Mouse (Mus musculus) frontal cortex, adult 2 months (tissue): Measurements from ENCODE around the gene Nrxn1. TPM values are rescaled to one million over a fixed set of nuclear protein-coding genes. Genes with fewer than 3 reads are reported as not detected.
A peak's percentile ranks its signal among the peaks of the same experiment; 100 is the strongest.

Experiments used
- DNase-seq, 2 experiments: peaks; one replicate each; pipeline ENCODE4 v3.0.0; 2022; ENCODE audit warnings: low spot score in 1 of 2; ENCODE audit errors: extremely low spot score in 1 of 2
- polyA plus RNA-seq: library from polyadenylated mRNA; depleted of rRNA; stranded (reverse); fragments of >200 nt; gene quantifications from 2 replicates; pipeline ENCODE4 v1.2.3, GENCODE M21; 2012

Nrxn1 gene
- polyA plus RNA-seq, 1 experiment, result 196 TPM

DNA sequence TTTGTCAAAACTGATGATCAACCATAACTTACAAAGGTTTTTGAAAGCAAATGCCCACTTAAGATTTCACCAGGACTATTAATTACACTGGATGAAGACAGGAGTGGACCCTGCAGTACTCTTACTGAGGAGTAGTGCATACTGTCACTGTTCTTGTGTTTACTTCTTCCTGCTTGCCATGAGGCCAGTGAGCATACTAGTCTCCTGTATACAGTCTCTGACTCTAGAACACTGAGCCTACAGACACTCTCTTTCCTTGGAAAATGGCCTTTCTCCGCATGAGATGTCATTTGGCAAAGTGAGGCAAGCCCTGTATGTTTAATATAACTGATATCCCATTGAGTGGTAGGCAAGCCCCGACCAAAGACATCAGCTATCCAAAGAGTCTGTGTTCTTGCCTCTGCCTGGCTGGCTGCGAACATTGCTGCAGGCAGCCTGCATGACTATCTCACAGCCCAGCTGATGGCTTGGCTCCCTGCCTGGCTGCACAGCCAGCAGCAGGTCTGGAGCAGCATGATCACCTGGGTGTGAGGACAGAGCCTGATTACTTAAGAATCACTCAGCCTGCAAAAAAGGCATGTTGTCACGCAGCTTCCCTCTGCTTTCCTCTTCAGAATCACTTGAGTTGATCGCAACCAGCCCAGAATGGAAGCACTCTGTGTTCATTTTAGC, 1085.3 kb downstream of the Nrxn1 start:
- DNase-seq, result peak in 1 of 2 experiments; percentile 28

GRCm38 (mm10) chr17:89990651-89991050, 1102.2 kb downstream of the Nrxn1 start:
- no peak for DNase-seq
